Mouse (Mus musculus) stomach, embryonic 14.5 days (tissue): ENCODE results near the gene Tbc1d1. TPM values are rescaled to one million over a fixed set of nuclear protein-coding genes. Genes with fewer than 3 reads are reported as not detected.

Experiments used
- ATAC-seq: fragments of 200-750 bp; cut with Nextera tagmentation; 2 replicates; pipeline ENCODE4 v1.8.0; 2017; ENCODE audit warnings: low read depth, moderate TSS enrichment; ENCODE audit not compliant: insufficient number of reproducible peaks, insufficient read depth, low FRiP score
- H3K27ac ChIP-seq: fragments of 300-500 bp; sonication (generic); 2 replicates; pipeline ENCODE4 v1.5.1; 2014; ENCODE audit warnings: mild to moderate bottlenecking, low read length, moderate library complexity, mixed read lengths
- H3K27me3 ChIP-seq: fragments of 300-500 bp; sonication (generic); 2 replicates; pipeline ENCODE4 v1.6.1; 2014; ENCODE audit warnings: low read length, control low read depth, mixed read lengths; ENCODE audit not compliant: control insufficient read depth, insufficient read depth
- H3K36me3 ChIP-seq: fragments of 300-500 bp; sonication (generic); 2 replicates; pipeline ENCODE4 v1.6.1; 2014; ENCODE audit warnings: mild to moderate bottlenecking, control low read depth, low read length, moderate library complexity, mixed read lengths; ENCODE audit not compliant: control insufficient read depth, insufficient read depth
- H3K4me1 ChIP-seq: fragments of 300-500 bp; sonication (generic); 2 replicates; pipeline ENCODE4 v1.6.1; 2014; ENCODE audit warnings: low read length, control low read depth, mixed read lengths; ENCODE audit not compliant: control insufficient read depth, insufficient read depth
- H3K4me2 ChIP-seq: fragments of 300-500 bp; sonication (generic); replicated peaks from 2 replicates; pipeline ENCODE4 v1.6.1; 2014; ENCODE audit warnings: low read depth, low read length, control low read depth
- H3K4me3 ChIP-seq: fragments of 300-500 bp; sonication (generic); 2 replicates; pipeline ENCODE4 v1.5.1; 2014; ENCODE audit warnings: low read depth, low read length, control low read depth
- H3K9ac ChIP-seq: fragments of 300-500 bp; sonication (generic); replicated peaks from 2 replicates; pipeline ENCODE4 v1.6.1; 2014; ENCODE audit warnings: low read depth, mild to moderate bottlenecking, control low read depth, low read length, moderate library complexity, mixed read lengths
- H3K9me3 ChIP-seq: fragments of 300-500 bp; sonication (generic); 2 replicates; pipeline ENCODE4 v1.6.1; 2016; ENCODE audit warnings: low read depth, low read length, control low read depth; ENCODE audit not compliant: control insufficient read depth
- WGBS: fragments of 180-500 bp; shearing (Covaris S2); extraction: QIAGEN DNeasy Blood & Tissue Kit; methylation state at CpG from one replicate; pipeline ENCODE4 v1.1.7; 2014; 5-methylcytosine and 5-hydroxymethylcytosine counted together
- polyA plus RNA-seq: library from polyadenylated mRNA; unstranded; fragments of >200 nt; fragmentation: Nextera tagmentation; extraction: Ambion mirVana; gene quantifications from 2 replicates; pipeline ENCODE4 v1.2.1, GENCODE M21; 2014

Gene Tbc1d1
- polyA plus RNA-seq, 1 experiment from 2014 or later = 37.2 TPM

GRCm38 (mm10) chr5:64280613-64281012 lies 124.5 kb downstream of the Tbc1d1 start:
- no peaks in the 10 kb centered on the region for H3K9me3 ChIP-seq
- no peak for ATAC-seq
- H3K27me3 ChIP-seq = no peaks in the 10 kb centered on the region
- H3K27ac ChIP-seq = no peak overlapping the region
- no peak overlapping the region for H3K4me2 ChIP-seq
- WGBS = 52% methylated on average over 4 of the region's 4 CpGs
- no peak overlapping the region for H3K4me3 ChIP-seq
- H3K9ac ChIP-seq = no peak overlapping the region
- H3K4me1 ChIP-seq = 0 out of 2 replicates have a peak, but pooled peaks cover 8% of the 10 kb centered on the region
- peaks cover 26% of the 10 kb centered on the region for H3K36me3 ChIP-seq

GRCm38 (mm10) chr5:64281674-64282073 lies 125.6 kb downstream of the Tbc1d1 start:
- Histone ChIP-seq H3K9me3 (no peaks in the 10 kb centered on the region), H3K4me1 (0 out of 2 replicates have a peak, but pooled peaks cover 8% of the 10 kb centered on the region), H3K27ac (no peak overlapping the region), H3K4me2 (no peak overlapping the region), H3K27me3 (no peaks in the 10 kb centered on the region), H3K4me3 (no peak overlapping the region), H3K36me3 (peaks cover 31% of the 10 kb centered on the region), H3K9ac (no peak overlapping the region)
- WGBS = 94% methylated on average over 7 of the region's 7 CpGs
- no peak for ATAC-seq

GRCm38 (mm10) chr5:64282594-64282993 lies 126.5 kb downstream of the Tbc1d1 start:
- H3K4me2 ChIP-seq = no peak overlapping the region
- no peak overlapping the region for H3K4me3 ChIP-seq
- no peaks in the 10 kb centered on the region for H3K27me3 ChIP-seq
- ATAC-seq = no peak
- no peak overlapping the region for H3K27ac ChIP-seq
- no peaks in the 10 kb centered on the region for H3K9me3 ChIP-seq
- 50% methylated on average over 4 of the region's 4 CpGs for WGBS
- peaks cover 32% of the 10 kb centered on the region for H3K36me3 ChIP-seq
- 0 out of 2 replicates have a peak, but pooled peaks cover 8% of the 10 kb centered on the region for H3K4me1 ChIP-seq
- H3K9ac ChIP-seq = no peak overlapping the region

GRCm38 (mm10) chr5:64285289-64285688 lies 129.2 kb downstream of the Tbc1d1 start:
- H3K36me3 ChIP-seq = peaks cover 21% of the 10 kb centered on the region

GRCm38 (mm10) chr5:64285851-64286250 lies 129.7 kb downstream of the Tbc1d1 start:
- H3K27ac ChIP-seq = no peak overlapping the region
- peaks cover 15% of the 10 kb centered on the region for H3K4me1 ChIP-seq
- no peak overlapping the region for H3K9ac ChIP-seq
- H3K36me3 ChIP-seq = peaks cover 21% of the 10 kb centered on the region
- no peaks in the 10 kb centered on the region for H3K27me3 ChIP-seq
- no peak overlapping the region for H3K4me2 ChIP-seq
- no peak for ATAC-seq
- no peaks in the 10 kb centered on the region for H3K9me3 ChIP-seq
- WGBS = 91% methylated on average over 13 of the region's 13 CpGs
- H3K4me3 ChIP-seq = no peak overlapping the region

More at GRCm38 (mm10) chr5:64285289-64285688, 129.2 kb downstream of the Tbc1d1 start:
- H3K4me2 ChIP-seq = no peak overlapping the region
- H3K4me3 ChIP-seq = no peak overlapping the region
- no peaks in the 10 kb centered on the region for H3K27me3 ChIP-seq
- H3K27ac ChIP-seq = no peak overlapping the region
- peaks cover 15% of the 10 kb centered on the region for H3K4me1 ChIP-seq
- ATAC-seq = no peak
- H3K9ac ChIP-seq = no peak overlapping the region
- WGBS = 86% methylated on average over 4 of the region's 4 CpGs
- no peaks in the 10 kb centered on the region for H3K9me3 ChIP-seq

GRCm38 (mm10) chr5:64287287-64287686 lies 131.2 kb downstream of the Tbc1d1 start:
- Histone ChIP-seq H3K4me3 (no peak overlapping the region), H3K27ac (no peak overlapping the region), H3K4me1 (peaks cover 15% of the 10 kb centered on the region), H3K4me2 (no peak overlapping the region), H3K36me3 (peaks cover 15% of the 10 kb centered on the region), H3K27me3 (no peaks in the 10 kb centered on the region), H3K9ac (no peak overlapping the region), H3K9me3 (no peaks in the 10 kb centered on the region)
- no peak for ATAC-seq
- 86% methylated on average over 8 of the region's 8 CpGs for WGBS

GRCm38 (mm10) chr5:64288031-64288928 lies 132.2 kb downstream of the Tbc1d1 start:
- WGBS = 78% methylated on average over 14 of the region's 14 CpGs
- Histone ChIP-seq H3K9ac (no peak overlapping the region), H3K36me3 (peaks cover 10% of the 10 kb centered on the region), H3K9me3 (no peaks in the 10 kb centered on the region), H3K4me2 (no peak overlapping the region), H3K4me1 (peaks cover 15% of the 10 kb centered on the region), H3K27me3 (no peaks in the 10 kb centered on the region), H3K27ac (peak overlapping the region; percentile 29; the same call in 1 of the 2 replicates), H3K4me3 (no peak overlapping the region)
- no peak for ATAC-seq

- 56% methylated on average over 5 of the region's 5 CpGs for WGBS
- H3K36me3 ChIP-seq = peaks cover 10% of the 10 kb centered on the region
- no peak overlapping the region for H3K4me2 ChIP-seq
- peaks cover 11% of the 10 kb centered on the region for H3K4me1 ChIP-seq
- H3K9me3 ChIP-seq = no peaks in the 10 kb centered on the region
- H3K9ac ChIP-seq = no peak overlapping the region
- H3K27ac ChIP-seq = peak overlapping the region; percentile 29; the same call in 1 of the 2 replicates
- H3K27me3 ChIP-seq = no peaks in the 10 kb centered on the region
- peak; percentile 72; the same call in 1 of the 2 replicates for ATAC-seq
- no peak overlapping the region for H3K4me3 ChIP-seq
Measured at GRCm38 (mm10) chr5:64289202-64290060, 133.3 kb downstream of the Tbc1d1 start.
